Mouse (Mus musculus): Measurements from ENCODE around the gene Tiam2. TPM values are rescaled to one million over a fixed set of nuclear protein-coding genes. Genes with fewer than 3 reads are reported as not detected.
A peak's percentile ranks its signal among the peaks of the same experiment; 100 is the strongest.

Gene Tiam2
- polyA plus RNA-seq, 1 experiment, result 2.5 TPM

GRCm38 (mm10) chr17:3467636-3468324 lies 141.4 kb downstream of the Tiam2 start:
- Histone ChIP-seq H3K9ac (ENCODE audit: low read depth, poor library complexity, severe bottlenecking) (no peak overlapping the region), H3K36me3 (ENCODE audit: control insufficient read depth, insufficient read depth, low read length, poor library complexity, severe bottlenecking) (no peaks in the 10 kb centered on the region), H3K4me3 (ENCODE audit: low read depth, low read length) (no peak overlapping the region), H3K27ac (ENCODE audit: insufficient read depth, low read length) (no peak overlapping the region), H3K9me3 (replicated peaks; ENCODE audit: control insufficient read depth, insufficient read depth, low read length, poor library complexity, severe bottlenecking) (no peaks in the 10 kb centered on the region), H3K27me3 (ENCODE audit: control insufficient read depth, insufficient read depth, low read length, poor library complexity, severe bottlenecking) (no peaks in the 10 kb centered on the region), H3K4me1 (ENCODE audit: control insufficient read depth, insufficient read depth, low read length) (peaks cover 5% of the 10 kb centered on the region)
- no peak for TF ChIP-seq EP300 (IDR thresholded peaks at IDR 0.05; ENCODE audit: insufficient read depth, low read depth, low read length)
- TF ChIP-seq POLR2A (IDR thresholded peaks at IDR 0.05; ENCODE audit: insufficient read depth, low read length), result no peak
- no peak for TF ChIP-seq CTCF (IDR thresholded peaks at IDR 0.05; ENCODE audit: low read depth, low read length)

GRCm38 (mm10) chr17:3472018-3472417 lies 145.6 kb downstream of the Tiam2 start:
- H3K9ac ChIP-seq (ENCODE audit: low read depth, poor library complexity, severe bottlenecking), result no peak overlapping the region
- no peaks in the 10 kb centered on the region for H3K27me3 ChIP-seq (ENCODE audit: control insufficient read depth, insufficient read depth, low read length, poor library complexity, severe bottlenecking)
- no peaks in the 10 kb centered on the region for H3K36me3 ChIP-seq (ENCODE audit: control insufficient read depth, insufficient read depth, low read length, poor library complexity, severe bottlenecking)
- H3K27ac ChIP-seq (ENCODE audit: insufficient read depth, low read length), result no peak overlapping the region
- no peak overlapping the region for H3K4me3 ChIP-seq (ENCODE audit: low read depth, low read length)
- TF ChIP-seq EP300 (IDR thresholded peaks at IDR 0.05; ENCODE audit: insufficient read depth, low read depth, low read length) (no peak), POLR2A (IDR thresholded peaks at IDR 0.05; ENCODE audit: insufficient read depth, low read length) (no peak), CTCF (IDR thresholded peaks at IDR 0.05; ENCODE audit: low read depth, low read length) (no peak)
- no peaks in the 10 kb centered on the region for H3K9me3 ChIP-seq (replicated peaks; ENCODE audit: control insufficient read depth, insufficient read depth, low read length, poor library complexity, severe bottlenecking)
- no peaks in the 10 kb centered on the region for H3K4me1 ChIP-seq (ENCODE audit: control insufficient read depth, insufficient read depth, low read length)

GRCm38 (mm10) chr17:3476546-3476945 lies 150.2 kb downstream of the Tiam2 start:
- no peaks in the 10 kb centered on the region for H3K4me1 ChIP-seq (ENCODE audit: control insufficient read depth, insufficient read depth, low read length)
- H3K9ac ChIP-seq (ENCODE audit: low read depth, poor library complexity, severe bottlenecking), result no peak overlapping the region
- H3K36me3 ChIP-seq (ENCODE audit: control insufficient read depth, insufficient read depth, low read length, poor library complexity, severe bottlenecking), result no peaks in the 10 kb centered on the region
- no peak for TF ChIP-seq CTCF (IDR thresholded peaks at IDR 0.05; ENCODE audit: low read depth, low read length)
- no peak for TF ChIP-seq EP300 (IDR thresholded peaks at IDR 0.05; ENCODE audit: insufficient read depth, low read depth, low read length)
- no peak for TF ChIP-seq POLR2A (IDR thresholded peaks at IDR 0.05; ENCODE audit: insufficient read depth, low read length)
- H3K27me3 ChIP-seq (ENCODE audit: control insufficient read depth, insufficient read depth, low read length, poor library complexity, severe bottlenecking), result no peaks in the 10 kb centered on the region
- no peak overlapping the region for H3K27ac ChIP-seq (ENCODE audit: insufficient read depth, low read length)
- no peaks in the 10 kb centered on the region for H3K9me3 ChIP-seq (replicated peaks; ENCODE audit: control insufficient read depth, insufficient read depth, low read length, poor library complexity, severe bottlenecking)
- H3K4me3 ChIP-seq (ENCODE audit: low read depth, low read length), result no peak overlapping the region

DNA sequence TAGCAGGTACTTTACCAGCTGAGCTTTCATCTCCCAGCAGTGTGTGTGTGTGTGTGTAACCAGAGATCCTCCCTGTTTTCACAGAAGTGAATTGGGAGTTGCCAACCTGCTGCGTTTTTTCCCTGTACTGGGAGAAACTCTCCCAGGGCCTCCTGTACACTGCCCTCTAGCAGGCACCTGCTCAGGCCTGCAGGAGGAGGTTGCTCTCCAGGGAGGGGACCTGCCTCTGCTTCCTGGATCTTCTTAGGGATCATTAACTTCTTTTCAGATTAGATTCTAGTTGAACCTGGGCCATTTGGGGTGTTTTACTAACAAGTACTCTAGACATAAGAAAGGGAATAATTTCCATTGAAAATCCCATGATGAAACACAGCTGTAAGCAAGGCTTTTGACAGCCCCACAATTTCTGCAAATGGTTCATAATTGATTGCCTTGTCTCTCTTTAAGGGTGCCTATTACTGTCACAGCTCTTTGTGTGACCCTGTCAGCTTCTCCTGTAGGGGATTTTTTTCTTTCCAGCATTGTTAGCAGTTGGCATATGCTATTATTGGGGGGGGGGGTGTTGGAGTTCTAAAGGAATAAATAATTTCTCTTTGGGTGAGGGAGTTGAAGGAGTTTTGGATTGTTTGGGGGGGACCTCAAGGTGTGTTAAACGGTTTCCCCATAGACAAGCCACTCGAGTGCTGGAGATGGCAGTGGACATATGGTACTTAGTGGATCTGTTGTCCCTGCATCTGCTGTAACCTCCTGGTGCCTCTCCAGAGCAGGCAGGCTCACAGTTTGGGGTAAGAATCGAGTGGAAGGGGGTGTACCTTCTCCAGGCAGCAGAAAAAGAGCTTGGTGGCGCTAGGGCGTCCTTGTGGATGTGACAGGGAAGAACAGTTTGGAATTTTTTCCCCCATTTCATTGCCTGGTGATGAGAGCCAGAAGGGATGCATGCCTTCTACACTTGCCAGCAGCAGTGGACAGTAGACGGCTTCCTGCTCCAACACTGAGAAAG lies 155.5 kb downstream of the Tiam2 start:
- TF ChIP-seq POLR2A (IDR thresholded peaks at IDR 0.05; ENCODE audit: insufficient read depth, low read length) (no peak), CTCF (IDR thresholded peaks at IDR 0.05; ENCODE audit: low read depth, low read length) (peak; percentile 7)
- H3K4me1 ChIP-seq (ENCODE audit: control insufficient read depth, insufficient read depth, low read length), result no peaks in the 10 kb centered on the region
- H3K9me3 ChIP-seq (replicated peaks; ENCODE audit: control insufficient read depth, insufficient read depth, low read length, poor library complexity, severe bottlenecking), result no peaks in the 10 kb centered on the region
- no peaks in the 10 kb centered on the region for H3K36me3 ChIP-seq (ENCODE audit: control insufficient read depth, insufficient read depth, low read length, poor library complexity, severe bottlenecking)
- H3K4me3 ChIP-seq (ENCODE audit: low read depth, low read length), result no peak overlapping the region
- no peaks in the 10 kb centered on the region for H3K27me3 ChIP-seq (ENCODE audit: control insufficient read depth, insufficient read depth, low read length, poor library complexity, severe bottlenecking)
- no peak overlapping the region for H3K27ac ChIP-seq (ENCODE audit: insufficient read depth, low read length)
- no peak overlapping the region for H3K9ac ChIP-seq (ENCODE audit: low read depth, poor library complexity, severe bottlenecking)

- TF ChIP-seq EP300 (IDR thresholded peaks at IDR 0.05; ENCODE audit: insufficient read depth, low read depth, low read length) (no peak), POLR2A (IDR thresholded peaks at IDR 0.05; ENCODE audit: insufficient read depth, low read length) (no peak), CTCF (IDR thresholded peaks at IDR 0.05; ENCODE audit: low read depth, low read length) (no peak)
- Histone ChIP-seq H3K36me3 (ENCODE audit: control insufficient read depth, insufficient read depth, low read length, poor library complexity, severe bottlenecking) (no peaks in the 10 kb centered on the region), H3K4me3 (ENCODE audit: low read depth, low read length) (no peak overlapping the region), H3K27me3 (ENCODE audit: control insufficient read depth, insufficient read depth, low read length, poor library complexity, severe bottlenecking) (no peaks in the 10 kb centered on the region), H3K4me1 (ENCODE audit: control insufficient read depth, insufficient read depth, low read length) (no peaks in the 10 kb centered on the region), H3K9ac (ENCODE audit: low read depth, poor library complexity, severe bottlenecking) (no peak overlapping the region), H3K9me3 (replicated peaks; ENCODE audit: control insufficient read depth, insufficient read depth, low read length, poor library complexity, severe bottlenecking) (no peaks in the 10 kb centered on the region), H3K27ac (ENCODE audit: insufficient read depth, low read length) (no peak overlapping the region)
Observed at GRCm38 (mm10) chr17:3483091-3483490, 156.7 kb downstream of the Tiam2 start.

DNA sequence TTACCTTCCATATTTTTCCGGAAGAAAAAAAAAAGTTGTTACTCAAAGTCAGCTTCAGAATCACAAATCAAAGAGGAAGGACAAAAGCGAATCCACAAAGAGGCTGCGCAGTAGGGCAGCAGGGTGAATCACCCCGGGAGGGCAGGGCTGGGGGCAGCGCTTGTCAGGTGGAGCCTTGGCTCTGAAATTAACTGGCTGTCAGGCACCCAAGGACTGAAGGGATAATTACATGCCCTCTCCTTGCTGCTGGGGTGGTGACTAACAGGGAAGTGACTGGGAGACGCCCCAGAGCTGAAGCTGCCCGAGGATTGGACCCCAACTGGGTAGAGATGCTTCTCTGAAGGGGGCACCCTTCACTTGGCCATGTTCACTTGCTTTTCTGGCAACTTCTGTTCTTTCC lies 159.5 kb downstream of the Tiam2 start:
- H3K9ac ChIP-seq (ENCODE audit: low read depth, poor library complexity, severe bottlenecking), result no peak overlapping the region
- TF ChIP-seq CTCF (IDR thresholded peaks at IDR 0.05; ENCODE audit: low read depth, low read length) (no peak), POLR2A (IDR thresholded peaks at IDR 0.05; ENCODE audit: insufficient read depth, low read length) (no peak), EP300 (IDR thresholded peaks at IDR 0.05; ENCODE audit: insufficient read depth, low read depth, low read length) (no peak)
- H3K4me3 ChIP-seq (ENCODE audit: low read depth, low read length), result no peak overlapping the region
- no peaks in the 10 kb centered on the region for H3K9me3 ChIP-seq (replicated peaks; ENCODE audit: control insufficient read depth, insufficient read depth, low read length, poor library complexity, severe bottlenecking)
- H3K4me1 ChIP-seq (ENCODE audit: control insufficient read depth, insufficient read depth, low read length), result no peaks in the 10 kb centered on the region
- no peaks in the 10 kb centered on the region for H3K36me3 ChIP-seq (ENCODE audit: control insufficient read depth, insufficient read depth, low read length, poor library complexity, severe bottlenecking)
- no peak overlapping the region for H3K27ac ChIP-seq (ENCODE audit: insufficient read depth, low read length)
- no peaks in the 10 kb centered on the region for H3K27me3 ChIP-seq (ENCODE audit: control insufficient read depth, insufficient read depth, low read length, poor library complexity, severe bottlenecking)
